Mouse (Mus musculus) olfactory bulb, adult 2 months (tissue): ENCODE data around the gene Nexn.

ENCODE experiments used
- CTCF ChIP-seq: fragments of 200-500 bp; IDR thresholded peaks from 2 replicates; pipeline ENCODE4 v1.5.1; 2012; ENCODE audit warnings: low read depth, mild to moderate bottlenecking, low read length, moderate library complexity; ENCODE audit not compliant: insufficient read depth
- POLR2A ChIP-seq: fragments of 200-500 bp; IDR thresholded peaks from 2 replicates; pipeline ENCODE4 v1.6.1; 2012; ENCODE audit warnings: mild to moderate bottlenecking, low read depth, low read length, moderate library complexity; ENCODE audit not compliant: insufficient read depth

DNA sequence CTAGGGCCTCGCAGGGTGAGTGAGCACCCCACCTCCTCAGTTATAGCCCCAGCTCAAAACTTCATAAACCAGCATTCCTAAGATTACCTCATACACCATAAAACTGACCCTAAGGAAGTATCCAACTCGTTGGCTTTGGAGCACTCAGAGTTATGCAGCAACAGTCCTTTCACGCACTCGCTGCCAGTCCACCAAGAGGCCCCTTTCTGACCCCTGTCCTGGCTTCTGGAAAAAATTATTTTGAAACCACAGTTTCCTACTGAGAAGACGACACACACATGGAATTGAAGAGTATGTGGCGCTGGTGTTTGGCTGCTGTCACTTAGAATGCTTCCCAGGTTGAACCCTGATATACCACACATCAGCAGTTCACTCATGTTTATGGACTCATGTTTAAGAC lies 25.7 kb upstream of the Nexn start:
- TF ChIP-seq POLR2A (no peak), CTCF (no peak)
